Mouse (Mus musculus) small intestine, adult 2 months (tissue): Measurements from ENCODE around the gene Fam234a. TPM values are rescaled to one million over a fixed set of nuclear protein-coding genes. Genes with fewer than 3 reads are reported as not detected.

Experiments
- H3K27ac ChIP-seq: fragments of 200-500 bp; 2 replicates; pipeline ENCODE4 v1.5.1; 2012; ENCODE audit warnings: low read depth, low read length, control low read depth, inconsistent platforms; ENCODE audit not compliant: insufficient read depth
- H3K27me3 ChIP-seq: fragments of 200-500 bp; 2 replicates; pipeline ENCODE4 v1.6.1; 2012; ENCODE audit warnings: mild to moderate bottlenecking, moderate library complexity, low read length, inconsistent platforms; ENCODE audit not compliant: control insufficient read depth, insufficient read depth
- H3K36me3 ChIP-seq: fragments of 200-500 bp; 2 replicates; pipeline ENCODE4 v1.6.1; 2012; ENCODE audit warnings: mild to moderate bottlenecking, low read length, control low read depth, inconsistent platforms; ENCODE audit not compliant: control insufficient read depth, insufficient read depth
- H3K4me1 ChIP-seq: fragments of 200-500 bp; 2 replicates; pipeline ENCODE4 v1.6.1; 2012; ENCODE audit warnings: low read length, inconsistent platforms, mixed read lengths; ENCODE audit not compliant: control insufficient read depth, insufficient read depth, insufficient read length
- H3K4me3 ChIP-seq: fragments of 200-500 bp; 2 replicates; pipeline ENCODE4 v1.5.1; 2012; ENCODE audit warnings: low read depth, mild to moderate bottlenecking, control low read depth, inconsistent platforms, low read length, moderate library complexity
- CTCF ChIP-seq: fragments of 200-500 bp; IDR thresholded peaks from 2 replicates; pipeline ENCODE4 v1.5.1; 2012; ENCODE audit warnings: low read depth, mild to moderate bottlenecking, control low read depth, inconsistent platforms, low read length, moderate library complexity, mixed read lengths; ENCODE audit not compliant: insufficient replicate concordance, insufficient read length; ENCODE audit errors: extremely low read depth
- POLR2A ChIP-seq: fragments of 200-500 bp; IDR thresholded peaks from 2 replicates; pipeline ENCODE4 v1.6.1; 2012; ENCODE audit warnings: low read depth, mild to moderate bottlenecking, control low read depth, inconsistent platforms, low read length, moderate library complexity
- WGBS: fragments of 180-500 bp; shearing (Covaris S2); methylation state at CpG from one replicate; pipeline ENCODE4 v1.1.7; 2018; 5-methylcytosine and 5-hydroxymethylcytosine counted together
- polyA plus RNA-seq: library from polyadenylated mRNA; depleted of rRNA; stranded (reverse); fragments of >200 nt; gene quantifications from 2 replicates; pipeline ENCODE4 v1.2.3, GENCODE M21; 2012

Fam234a gene
- polyA plus RNA-seq, 1 experiment = 290 TPM

DNA sequence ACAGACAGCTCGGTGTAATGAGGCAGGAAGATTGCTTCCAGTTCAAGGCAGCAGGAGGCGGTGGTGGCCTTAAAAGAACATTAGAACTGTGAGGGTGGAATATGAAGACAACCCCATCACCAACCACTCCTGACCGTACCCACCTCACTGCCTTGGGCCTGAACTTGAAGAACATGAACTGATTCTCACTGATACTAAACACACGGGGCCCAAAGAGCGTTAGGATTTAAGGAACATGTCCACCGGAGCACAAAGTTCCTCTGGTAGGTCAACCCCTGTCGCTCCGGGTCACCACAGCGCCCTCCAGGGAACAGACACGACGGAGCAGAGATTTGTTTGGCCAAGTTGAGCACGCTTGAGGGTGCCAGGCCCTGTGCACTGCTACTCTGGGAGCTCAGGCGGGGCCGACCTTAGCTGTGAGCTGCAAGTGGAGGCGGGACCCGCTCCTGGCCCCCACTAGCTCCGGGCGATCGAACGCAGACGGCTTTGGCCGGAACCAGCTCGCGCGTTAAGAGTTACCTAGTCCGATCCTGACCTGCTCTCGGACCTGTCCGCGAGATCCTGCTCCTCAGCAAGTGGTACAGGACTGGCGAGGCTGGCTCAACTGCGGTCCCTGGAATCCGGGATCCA is 456 bp downstream of the Fam234a start:
- 1% methylated on average over 32 of the region's 32 CpGs for WGBS
- peak overlapping the region; percentile 84 for H3K4me3 ChIP-seq

DNA sequence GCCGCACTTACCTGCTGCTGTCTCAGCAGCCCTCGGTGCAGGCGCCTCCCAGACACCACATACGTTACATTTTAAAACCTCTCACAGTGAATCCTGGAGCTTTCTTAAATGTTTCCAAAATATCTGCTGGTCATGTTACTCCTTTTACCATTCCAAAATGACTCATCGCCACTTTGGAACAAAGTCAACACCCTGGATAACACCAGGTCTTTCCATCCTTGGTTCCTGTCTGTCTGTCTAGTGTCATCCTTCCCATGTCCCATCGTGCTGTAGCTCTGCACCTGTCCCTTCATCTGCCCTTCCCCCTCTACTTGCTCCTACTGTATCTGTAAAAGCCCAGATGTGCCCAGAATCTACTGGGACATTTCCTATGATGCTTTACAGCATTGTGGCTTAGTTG is 3.1 kb downstream of the Fam234a start:
- TF ChIP-seq POLR2A (0 out of 2 replicates have a peak, but pooled peaks have one; percentile 26), CTCF (no peak)
- Histone ChIP-seq H3K27me3 (no peaks in the 10 kb centered on the region), H3K4me1 (peaks cover 16% of the 10 kb centered on the region; the same call in 1 of the 2 replicates), H3K36me3 (peaks cover 1% of the 10 kb centered on the region; the same call in 1 of the 2 replicates), H3K27ac (peak overlapping the region; percentile 95), H3K4me3 (peak overlapping the region; percentile 3; the same call in 1 of the 2 replicates)
- WGBS = 34% methylated on average over 6 of the region's 6 CpGs

More for the DNA sequence above, 456 bp downstream of the Fam234a start:
- peaks cover 1% of the 10 kb centered on the region; the same call in 1 of the 2 replicates for H3K36me3 ChIP-seq
- TF ChIP-seq CTCF = peak; percentile 43; the same call in 1 of the 2 replicates
- TF ChIP-seq POLR2A = no peak
- peak overlapping the region; percentile 94 for H3K27ac ChIP-seq
- H3K4me1 ChIP-seq = peaks cover 5% of the 10 kb centered on the region; the same call in 1 of the 2 replicates
- H3K27me3 ChIP-seq = no peaks in the 10 kb centered on the region

DNA sequence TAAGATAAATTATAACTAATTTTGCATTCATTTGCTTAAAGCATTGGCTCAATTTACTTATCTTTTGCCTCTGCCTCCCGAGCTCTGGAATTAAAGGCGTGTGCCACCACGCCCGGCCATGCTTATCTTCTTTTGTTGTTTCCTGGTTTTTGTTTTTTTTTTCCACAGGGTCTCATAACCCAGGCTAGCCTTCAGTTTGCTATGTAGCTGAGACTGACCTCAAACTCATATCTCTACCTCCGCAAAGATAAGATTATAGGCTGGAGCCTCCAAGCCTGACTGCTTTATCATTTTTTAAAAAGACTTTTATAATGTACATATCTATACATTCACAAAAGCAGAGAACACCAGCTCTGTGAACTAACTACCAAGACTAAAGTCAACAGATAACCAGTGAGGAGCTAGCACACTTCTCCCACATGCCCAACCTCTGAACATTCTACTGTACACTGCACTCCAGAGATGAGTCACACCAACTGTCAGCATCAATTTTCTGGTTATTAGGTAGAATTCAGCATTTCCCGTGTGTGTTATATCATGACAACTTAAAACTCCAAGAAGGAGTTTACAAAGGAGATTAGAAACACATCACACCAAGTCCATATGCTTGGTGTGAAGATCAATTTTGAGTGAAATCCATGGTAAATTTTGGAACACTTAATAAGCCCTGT is 3.8 kb downstream of the Fam234a start:
- no peak for TF ChIP-seq POLR2A
- TF ChIP-seq CTCF = no peak
- 25% methylated on average over 6 of the region's 6 CpGs for WGBS
- Histone ChIP-seq H3K27me3 (no peaks in the 10 kb centered on the region), H3K27ac (peak overlapping the region; percentile 95), H3K36me3 (peaks cover 1% of the 10 kb centered on the region; the same call in 1 of the 2 replicates), H3K4me1 (peaks cover 17% of the 10 kb centered on the region; the same call in 1 of the 2 replicates), H3K4me3 (no peak overlapping the region)

DNA sequence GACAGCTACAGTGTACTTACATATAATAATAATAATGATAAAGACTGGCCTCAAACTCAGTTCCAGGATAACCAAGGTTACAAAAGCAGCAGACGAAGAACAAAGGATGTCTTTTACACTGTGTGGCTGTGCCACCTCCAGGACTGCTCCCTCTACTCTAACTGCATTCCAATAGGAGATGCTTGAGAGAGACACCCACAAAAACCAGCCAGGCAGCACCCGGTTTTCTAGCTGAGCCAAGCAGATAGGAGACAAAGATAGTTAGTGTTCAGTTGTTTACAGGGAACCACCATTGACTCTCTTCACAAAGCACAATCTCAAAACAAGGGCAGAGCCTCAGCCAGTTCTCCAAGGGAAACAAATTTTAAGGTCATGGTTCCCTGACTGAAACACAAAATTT is 4.5 kb downstream of the Fam234a start:
- Histone ChIP-seq H3K4me3 (no peak overlapping the region), H3K36me3 (peaks cover 1% of the 10 kb centered on the region; the same call in 1 of the 2 replicates), H3K27ac (peak overlapping the region; percentile 95), H3K27me3 (no peaks in the 10 kb centered on the region), H3K4me1 (peaks cover 21% of the 10 kb centered on the region)
- WGBS = 37% methylated on average over 2 of the region's 2 CpGs
- TF ChIP-seq POLR2A (no peak), CTCF (no peak)

DNA sequence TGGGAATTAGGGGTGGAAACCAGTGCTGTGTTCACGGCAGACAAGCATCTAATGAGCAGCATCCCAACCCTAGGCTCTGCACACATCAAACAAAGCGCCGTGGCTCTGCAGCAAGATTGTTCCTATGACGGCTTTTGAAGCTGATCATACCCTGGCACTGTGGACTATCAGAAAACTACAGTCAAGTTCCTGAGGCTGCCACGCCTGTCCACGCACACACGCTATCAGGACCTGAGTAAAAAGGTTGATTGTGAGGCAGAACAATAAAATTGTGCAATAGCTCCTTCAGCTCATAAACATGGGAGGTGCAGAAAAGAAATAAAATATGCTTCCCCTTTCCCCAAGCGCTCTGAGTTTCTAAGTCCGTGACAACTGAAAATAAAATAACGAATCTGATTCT is 6.4 kb downstream of the Fam234a start:
- no peak for TF ChIP-seq CTCF
- H3K27me3 ChIP-seq = no peaks in the 10 kb centered on the region
- peak overlapping the region; percentile 99 for H3K27ac ChIP-seq
- H3K4me3 ChIP-seq = no peak overlapping the region
- peaks cover 18% of the 10 kb centered on the region for H3K4me1 ChIP-seq
- WGBS = 23% methylated on average over 10 of the region's 10 CpGs
- peaks cover 3% of the 10 kb centered on the region; the same call in 1 of the 2 replicates for H3K36me3 ChIP-seq

DNA sequence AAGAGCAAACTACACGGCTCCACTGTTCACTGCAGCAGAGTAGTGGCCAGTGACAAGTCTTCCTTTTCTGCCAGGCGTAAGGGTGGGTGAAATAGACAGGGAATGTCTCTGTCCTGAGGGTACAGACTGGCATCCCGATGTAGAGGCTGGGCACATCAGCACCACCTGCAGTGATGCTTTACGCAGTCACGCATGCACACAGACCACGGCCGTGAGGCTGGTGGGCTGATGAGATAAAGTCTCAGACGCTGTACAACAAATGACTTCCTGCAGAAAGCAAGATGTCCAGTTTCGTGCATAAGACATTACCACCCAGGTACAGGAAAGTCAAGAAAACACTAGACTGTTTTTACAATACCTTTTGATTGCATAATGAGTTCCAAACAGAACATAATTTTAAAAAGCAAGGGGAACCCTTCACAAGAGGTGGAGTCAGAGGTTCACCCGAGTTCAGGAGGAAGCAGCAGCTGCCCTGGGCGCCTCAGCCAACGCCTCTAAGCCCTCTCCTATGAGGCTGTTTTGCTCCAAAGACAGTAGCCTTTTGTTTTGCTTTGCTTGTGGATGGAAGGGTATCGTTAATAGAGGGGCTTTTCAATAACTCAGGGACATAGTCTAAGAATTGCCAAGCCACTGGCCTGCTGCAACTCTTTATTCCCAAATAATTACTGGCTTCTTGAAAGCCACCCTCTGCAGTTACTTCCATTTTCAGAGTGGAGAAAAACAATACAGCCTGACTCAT is 8.8 kb downstream of the Fam234a start:
- peak overlapping the region; percentile 99 for H3K27ac ChIP-seq
- no peak overlapping the region for H3K4me3 ChIP-seq
- H3K36me3 ChIP-seq = peaks cover 15% of the 10 kb centered on the region
- H3K4me1 ChIP-seq = peaks cover 18% of the 10 kb centered on the region
- 21% methylated on average over 13 of the region's 13 CpGs for WGBS
- TF ChIP-seq POLR2A (no peak), CTCF (no peak)
- no peaks in the 10 kb centered on the region for H3K27me3 ChIP-seq
